Mouse (Mus musculus) hindbrain, embryonic 10.5 days (tissue): Measurements from ENCODE around the gene Rgl2. TPM values are rescaled to one million over a fixed set of nuclear protein-coding genes. Genes with fewer than 3 reads are reported as not detected.
"Not testable (repeated sequence)": the region's sequence is repeated elsewhere in the genome, so short reads cannot be mapped to it uniquely, and the experiment has no call there.

ENCODE experiments used
- DNase-seq: peaks from one replicate; pipeline ENCODE4 v3.0.0-alpha.2; 2017; ENCODE audit warnings: low spot score
- H3K27ac ChIP-seq: fragments of 300-500 bp; sonication (generic); 2 replicates; pipeline ENCODE4 v1.5.1; 2016; ENCODE audit warnings: mild to moderate bottlenecking, moderate library complexity
- H3K27me3 ChIP-seq: fragments of 300-500 bp; sonication (generic); 2 replicates; pipeline ENCODE4 v1.6.1; 2016; ENCODE audit warnings: mild to moderate bottlenecking; ENCODE audit not compliant: poor library complexity, insufficient read depth, severe bottlenecking
- H3K36me3 ChIP-seq: fragments of 300-500 bp; sonication (generic); 2 replicates; pipeline ENCODE4 v1.6.1; 2016; ENCODE audit warnings: mild to moderate bottlenecking, moderate library complexity
- H3K4me1 ChIP-seq: fragments of 300-500 bp; sonication (generic); replicated peaks from 2 replicates; pipeline ENCODE4 v1.6.1; 2016; ENCODE audit warnings: mild to moderate bottlenecking
- H3K4me3 ChIP-seq: fragments of 300-500 bp; sonication (generic); 2 replicates; pipeline ENCODE4 v1.5.1; 2016; ENCODE audit warnings: mild to moderate bottlenecking, moderate library complexity
- H3K9me3 ChIP-seq: fragments of 300-500 bp; sonication (generic); 2 replicates; pipeline ENCODE4 v1.6.1; 2016; ENCODE audit warnings: mild to moderate bottlenecking, moderate library complexity
- WGBS: fragments of 180-500 bp; shearing (Covaris S2); methylation state at CpG from one replicate; pipeline ENCODE4 v1.1.7; 2016; 5-methylcytosine and 5-hydroxymethylcytosine counted together
- polyA plus RNA-seq: library from polyadenylated mRNA; unstranded; fragments of >200 nt; fragmentation: Nextera tagmentation; extraction: Ambion mirVana; gene quantifications from 2 replicates; pipeline ENCODE4 v1.2.1, GENCODE M21; 2016

Rgl2 gene
- polyA plus RNA-seq, 1 experiment from 2014 or later: 55.7 TPM

- Histone ChIP-seq H3K36me3 (no peaks in the 10 kb centered on the region), H3K27me3 (peaks cover 58% of the 10 kb centered on the region), H3K4me3 (peak overlapping the region; percentile 54), H3K9me3 (no peaks in the 10 kb centered on the region), H3K4me1 (peaks cover 29% of the 10 kb centered on the region), H3K27ac (peak overlapping the region; percentile 29; the same call in 1 of the 2 replicates)
- WGBS: 1% methylated on average over 17 of the region's 17 CpGs
- DNase-seq: peak; percentile 40
Measured at GRCm38 (mm10) chr17:33978631-33979031, 49.3 kb downstream of the Rgl2 start.

GRCm38 (mm10) chr17:33979512-33980050 is 50.2 kb downstream of the Rgl2 start:
- WGBS: 79% methylated on average over 6 of the region's 6 CpGs
- Histone ChIP-seq H3K36me3 (no peaks in the 10 kb centered on the region), H3K27ac (no peak overlapping the region), H3K4me1 (peaks cover 29% of the 10 kb centered on the region), H3K4me3 (no peak overlapping the region), H3K27me3 (peaks cover 58% of the 10 kb centered on the region), H3K9me3 (no peaks in the 10 kb centered on the region)
- DNase-seq: no peak

- H3K4me3 ChIP-seq: peak overlapping the region; percentile 61
- no peak for DNase-seq
- H3K27ac ChIP-seq: peak overlapping the region; percentile 62; the same call in 1 of the 2 replicates
- peaks cover 29% of the 10 kb centered on the region for H3K4me1 ChIP-seq
- peaks cover 53% of the 10 kb centered on the region for H3K27me3 ChIP-seq
- 80% methylated on average over 19 of the region's 19 CpGs for WGBS
- no peaks in the 10 kb centered on the region for H3K9me3 ChIP-seq
- H3K36me3 ChIP-seq: no peaks in the 10 kb centered on the region
Measured at GRCm38 (mm10) chr17:33980181-33981035, 51.1 kb downstream of the Rgl2 start.

- H3K36me3 ChIP-seq, H3K9me3 ChIP-seq: not testable (repeated sequence)
- Histone ChIP-seq H3K4me3 (peak overlapping the region; percentile 61), H3K27ac (peak overlapping the region; percentile 91), H3K27me3 (peaks cover 45% of the 10 kb centered on the region), H3K4me1 (peaks cover 29% of the 10 kb centered on the region)
- DNase-seq: peak; percentile 92
- 1% methylated on average over 27 of the region's 27 CpGs for WGBS
Measured at GRCm38 (mm10) chr17:33981192-33981909, 52.0 kb downstream of the Rgl2 start.

GRCm38 (mm10) chr17:33982136-33982535 is 52.8 kb downstream of the Rgl2 start:
- not testable (repeated sequence) for H3K36me3 ChIP-seq, H3K9me3 ChIP-seq, H3K27ac ChIP-seq
- peaks cover 29% of the 10 kb centered on the region for H3K4me1 ChIP-seq
- peak; percentile 58 for DNase-seq
- WGBS: 11% methylated on average over 8 of the region's 8 CpGs
- peaks cover 37% of the 10 kb centered on the region for H3K27me3 ChIP-seq
- H3K4me3 ChIP-seq: peak overlapping the region; percentile 61

Other genes starting within 250 kb of the Rgl2 start
- gene Hnrnpm, start 242.7 kb upstream of the Rgl2 start, polyA plus RNA-seq: 317 and 482 TPM in 2 replicates
- gene March2, start 210.9 kb upstream of the Rgl2 start, polyA plus RNA-seq: 36.7 and 45.4 TPM in 2 replicates
- gene Rab11b, start 169.0 kb upstream of the Rgl2 start, polyA plus RNA-seq: 367 and 495 TPM in 2 replicates
- 23.4 and 25.9 TPM in 2 replicates for gene Angptl4, start 147.7 kb upstream of the Rgl2 start, polyA plus RNA-seq
- 26.2 and 28.5 TPM in 2 replicates for gene Kank3, start 119.0 kb upstream of the Rgl2 start, polyA plus RNA-seq
- gene Rps28, start 105.0 kb upstream of the Rgl2 start, polyA plus RNA-seq: 712 and 835 TPM in 2 replicates
- gene Ndufa7, start 105.0 kb upstream of the Rgl2 start, polyA plus RNA-seq: 517 and 544 TPM in 2 replicates
- 87.7 and 91.8 TPM in 2 replicates for gene Cd320, start 86.5 kb upstream of the Rgl2 start, polyA plus RNA-seq
- gene Gm7029, start 55.7 kb upstream of the Rgl2 start, polyA plus RNA-seq: not detected in 2 replicates
- gene Kifc1, start 38.9 kb upstream of the Rgl2 start, polyA plus RNA-seq: 6.3 and 7.1 TPM in 2 replicates
- gene Platr17, start 24.4 kb upstream of the Rgl2 start, polyA plus RNA-seq: 0.34 and 0.41 TPM in 2 replicates
- 73.1 and 82.8 TPM in 2 replicates for gene Daxx, start 20.1 kb upstream of the Rgl2 start, polyA plus RNA-seq
- 14.5 and 17.2 TPM in 2 replicates for gene Tapbp, start 13.6 kb upstream of the Rgl2 start, polyA plus RNA-seq
- gene Zbtb22, start 13.6 kb upstream of the Rgl2 start, polyA plus RNA-seq: 23.0 and 24.0 TPM in 2 replicates
- 228 TPM in 2 replicates for gene Pfdn6, start 10.8 kb downstream of the Rgl2 start, polyA plus RNA-seq
- 47.0 and 51.8 TPM in 2 replicates for gene Wdr46, start 11.1 kb downstream of the Rgl2 start, polyA plus RNA-seq
- 4.3 and 6.5 TPM in 2 replicates for gene B3galt4, start 21.9 kb downstream of the Rgl2 start, polyA plus RNA-seq
- 55.0 and 63.9 TPM in 2 replicates for gene Vps52, start 26.3 kb downstream of the Rgl2 start, polyA plus RNA-seq
- gene Rps18, start 26.5 kb downstream of the Rgl2 start, polyA plus RNA-seq: 1,286 and 1,579 TPM in 2 replicates
- 27.1 and 30.9 TPM in 2 replicates for gene H2-K1, start 70.8 kb downstream of the Rgl2 start, polyA plus RNA-seq
- 12.3 and 17.3 TPM in 2 replicates for gene Ring1, start 95.1 kb downstream of the Rgl2 start, polyA plus RNA-seq
- gene H2-Ke6, start 98.5 kb downstream of the Rgl2 start, polyA plus RNA-seq: 65.5 and 73.0 TPM in 2 replicates
- 188 and 197 TPM in 2 replicates for gene Slc39a7, start 102.1 kb downstream of the Rgl2 start, polyA plus RNA-seq
- gene Rxrb, start 102.3 kb downstream of the Rgl2 start, polyA plus RNA-seq: 49.1 and 56.4 TPM in 2 replicates
- gene Col11a2, start 109.9 kb downstream of the Rgl2 start, polyA plus RNA-seq: 0.99 and 1.7 TPM in 2 replicates
- gene H2-Oa, start 162.8 kb downstream of the Rgl2 start, polyA plus RNA-seq: 0.80 and 0.82 TPM in 2 replicates
- gene H2-DMa, start 190.0 kb downstream of the Rgl2 start, polyA plus RNA-seq: 5.8 and 7.7 TPM in 2 replicates
- 131 and 135 TPM in 2 replicates for gene Brd2, start 193.1 kb downstream of the Rgl2 start, polyA plus RNA-seq
- 0.11 and 0.24 TPM in 2 replicates for gene H2-DMb2, start 213.8 kb downstream of the Rgl2 start, polyA plus RNA-seq
- gene H2-DMb1, start 223.5 kb downstream of the Rgl2 start, polyA plus RNA-seq: 0.30 and 0.98 TPM in 2 replicates